In genomic region chr1:78686872-78687271, GRCm38 (mm10) we compare ENCODE assay signal across 9 mouse cellular contexts. TPM values are rescaled to one million over a fixed set of nuclear protein-coding genes. Genes with fewer than 3 reads are reported as not detected.
DNase-seq lines count a peak whose midpoint lies in the region; ATAC-seq and TF ChIP-seq lines count a peak whose summit lies in the region.
"Had no signal": no experiment of that assay in that cellular context is flagged by ENCODE, and none has a peak within 500 bp of the region (broad histone marks: within the 10 kb centered on the region; RNA-seq: fewer than 3 reads in every experiment).

No protein-coding gene starts in this region.

- H3K4me1 ChIP-seq in hindbrain, postnatal 0 days (ENCODE audit: insufficient read depth, low read length) = no peaks in the 10 kb centered on the region
- H3K4me1 ChIP-seq: lung, embryonic 15.5 days had no signal

- H3K4me2 ChIP-seq in hindbrain, postnatal 0 days (ENCODE audit: low read depth, low read length) = no peak overlapping the region
- H3K4me2 ChIP-seq: lung, embryonic 15.5 days had no signal

- peaks cover 3% of the 10 kb centered on the region; the same call in 1 of the 2 replicates for H3K36me3 ChIP-seq in hindbrain, postnatal 0 days (ENCODE audit: insufficient read depth, low read length)
- H3K36me3 ChIP-seq in splenic B cell, adult 2 months (ENCODE audit: control insufficient read depth, insufficient read depth, low read length, poor library complexity, severe bottlenecking) = no peaks in the 10 kb centered on the region

- ATAC-seq in hindbrain, postnatal 0 days = peak; percentile 70; the same call in 1 of the 2 replicates

- H3K27ac ChIP-seq in hindbrain, postnatal 0 days = no peak overlapping the region
- H3K27ac ChIP-seq: lung, embryonic 15.5 days had no signal

- no peaks in the 10 kb centered on the region for H3K27me3 ChIP-seq in hindbrain, postnatal 0 days (ENCODE audit: insufficient read depth, low read length)
- H3K27me3 ChIP-seq in splenic B cell, adult 2 months (ENCODE audit: control insufficient read depth, insufficient read depth, low read length, poor library complexity, severe bottlenecking) = no peaks in the 10 kb centered on the region
- H3K27me3 ChIP-seq: lung, embryonic 15.5 days had no signal

- peak; percentile 69 for TF ChIP-seq CTCF in hindbrain, postnatal 0 days (IDR thresholded peaks at IDR 0.05; ENCODE audit: low read depth)

- no peaks in the 10 kb centered on the region for H3K9me3 ChIP-seq in hindbrain, postnatal 0 days (ENCODE audit: low read length)
- H3K9me3 ChIP-seq: lung, embryonic 15.5 days had no signal

- H3K9ac ChIP-seq in hindbrain, postnatal 0 days (replicated peaks; ENCODE audit: low read length) = no peak overlapping the region
- H3K9ac ChIP-seq: lung, embryonic 15.5 days had no signal

- peak; percentile 29 for DNase-seq in adrenal gland, postnatal 10 days
- no peak for DNase-seq in adrenal gland, adult 18-20 months (ENCODE audit: low spot score in 2 of 2)
- DNase-seq in layer of hippocampus, adult 11-12 months (ENCODE audit: low spot score) = peak; percentile 34
- no peak for DNase-seq in layer of hippocampus, adult 9-11 months
- DNase-seq in MN1 (ENCODE audit: low spot score) = peak; percentile 40
- DNase-seq in hindbrain, postnatal 0 days (ENCODE audit: low spot score) = peak; percentile 48
- peak; percentile 52 for DNase-seq in splenic B cell, adult 2 months (ENCODE audit: low read depth, low spot score)
- no peak for DNase-seq in spleen, adult 12 weeks (ENCODE audit: low spot score)

- H3K4me3 ChIP-seq in hindbrain, postnatal 0 days (ENCODE audit: low read length) = no peak overlapping the region
- H3K4me3 ChIP-seq: lung, embryonic 15.5 days had no signal

RNA-seq across cellular contexts. Expression of gene Utp14b, which starts 29.0 kb away (rescaled TPM):
- 1 to 10 TPM; 3.7 to 4.4 TPM for total RNA-seq in adrenal gland, postnatal 10 days (2021)
- total RNA-seq in adrenal gland, adult 18-20 months (2021) = 1 to 10 TPM; 3.2 to 5.0 TPM
- 6.2 and 6.5 TPM in 2 replicates for total RNA-seq in hindbrain, postnatal 0 days (2014; rRNA removed)
- 3.0 and 3.2 TPM in 2 replicates for polyA plus RNA-seq in hindbrain, postnatal 0 days (2015; fragmentation: Nextera tagmentation; extraction: Ambion mirVana)

RNA-seq across cellular contexts. Expression of gene Acsl3, which starts 29.2 kb away (rescaled TPM):
- total RNA-seq in adrenal gland, postnatal 10 days (2021) = 10 to 100 TPM; 14.7 to 19.8 TPM
- total RNA-seq in adrenal gland, adult 18-20 months (2021) = 10 to 100 TPM; 30.1 to 35.5 TPM
- 70.6 and 86.3 TPM in 2 replicates for total RNA-seq in hindbrain, postnatal 0 days (2014; rRNA removed)
- 79.2 and 88.9 TPM in 2 replicates for polyA plus RNA-seq in hindbrain, postnatal 0 days (2015; fragmentation: Nextera tagmentation; extraction: Ambion mirVana)

Comparison
In these comparisons a context has a peak if more than half of its experiments do, and no peak if none do; other contexts are left out.
1. DNase-seq: peak in adrenal gland, postnatal 10 days (single experiment), layer of hippocampus, adult 11-12 months (single experiment), MN1 (single experiment), hindbrain, postnatal 0 days (single experiment) and splenic B cell, adult 2 months (single experiment); none in adrenal gland, adult 18-20 months (0 of 2), layer of hippocampus, adult 9-11 months (single experiment) and spleen, adult 12 weeks (single experiment).